Mouse (Mus musculus) erythroblast, embryonic 14.5 days (primary cell): ENCODE measurements around the gene Mettl25. TPM values are rescaled to one million over a fixed set of nuclear protein-coding genes. Genes with fewer than 3 reads are reported as not detected.

Source experiments
- H3K27me3 ChIP-seq: 2 replicates; pipeline ENCODE4 v1.6.1; 2012; ENCODE audit warnings: inconsistent platforms; ENCODE audit not compliant: control insufficient read depth
- H3K36me3 ChIP-seq: 2 replicates; pipeline ENCODE4 v1.6.1; 2012; ENCODE audit warnings: mild to moderate bottlenecking, inconsistent platforms; ENCODE audit not compliant: control insufficient read depth
- H3K4me1 ChIP-seq: 2 replicates; pipeline ENCODE4 v1.6.1; 2012; ENCODE audit warnings: inconsistent platforms; ENCODE audit not compliant: control insufficient read depth
- H3K4me3 ChIP-seq: replicated peaks from 2 replicates; pipeline ENCODE3; 2012; ENCODE audit warnings: moderate library complexity, mild to moderate bottlenecking, inconsistent platforms
- H3K9me3 ChIP-seq: 2 replicates; pipeline ENCODE4 v1.6.1; 2012; ENCODE audit warnings: low read length, inconsistent platforms, mixed read lengths; ENCODE audit not compliant: control insufficient read depth
- GATA1 ChIP-seq: IDR thresholded peaks from 2 replicates; pipeline ENCODE4 v1.6.1; 2012; ENCODE audit warnings: low read length, inconsistent platforms, mixed read lengths
- TAL1 ChIP-seq: IDR thresholded peaks from 3 replicates; pipeline ENCODE4 v1.6.1; 2012; ENCODE audit warnings: low read length, inconsistent platforms, mixed read lengths
- polyA plus RNA-seq: library from polyadenylated mRNA; stranded (reverse); fragments of >175 nt; gene quantifications from 2 replicates; pipeline ENCODE4 v1.2.3, GENCODE M21; 2012

Mettl25 gene
- polyA plus RNA-seq, 1 experiment = 0.12 TPM

DNA sequence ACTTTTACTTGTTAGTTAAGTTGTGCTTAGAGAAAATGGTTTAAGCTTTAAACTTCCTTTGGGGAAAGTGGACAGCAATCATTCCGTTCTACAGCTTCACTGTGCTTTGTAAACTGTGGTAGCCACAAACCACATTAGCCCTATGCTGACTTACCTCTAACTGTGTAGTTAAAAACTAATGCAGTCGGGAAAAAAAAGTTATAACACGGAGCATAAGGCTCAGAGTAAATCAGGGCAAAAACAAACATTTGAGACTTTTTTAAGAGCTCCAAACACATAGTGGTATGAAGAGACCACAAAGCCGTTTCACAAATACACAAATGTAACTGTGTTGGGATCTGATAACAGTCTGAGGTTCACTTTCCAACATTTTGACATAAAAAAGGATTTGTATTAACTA lies 126.8 kb downstream of the Mettl25 start:
- Histone ChIP-seq H3K4me3 (no peak overlapping the region), H3K9me3 (no peaks in the 10 kb centered on the region), H3K4me1 (no peaks in the 10 kb centered on the region), H3K27me3 (no peaks in the 10 kb centered on the region), H3K36me3 (no peaks in the 10 kb centered on the region)
- TF ChIP-seq GATA1 (no peak), TAL1 (no peak)

GRCm38 (mm10) chr10:105713222-105713621 lies 128.0 kb downstream of the Mettl25 start:
- Histone ChIP-seq H3K4me1 (no peaks in the 10 kb centered on the region), H3K9me3 (no peaks in the 10 kb centered on the region), H3K36me3 (no peaks in the 10 kb centered on the region), H3K4me3 (no peak overlapping the region), H3K27me3 (no peaks in the 10 kb centered on the region)
- TF ChIP-seq TAL1 = no peak

Other genes with a start within 250 kb of the Mettl25 start
- 0.81 and 1.3 TPM in 2 replicates for gene Ccdc59, start 313 bp downstream of the Mettl25 start, polyA plus RNA-seq